Mouse (Mus musculus) hindbrain, embryonic 12.5 days (tissue): ENCODE measurements around the gene Dclk2. TPM values are rescaled to one million over a fixed set of nuclear protein-coding genes. Genes with fewer than 3 reads are reported as not detected.

Experiments
- ATAC-seq: fragments of 200-750 bp; cut with Nextera tagmentation; 2 replicates; pipeline ENCODE4 v1.8.0; 2017; ENCODE audit warnings: moderate TSS enrichment; ENCODE audit not compliant: low FRiP score
- H3K27ac ChIP-seq: fragments of 300-500 bp; sonication (generic); 2 replicates; pipeline ENCODE4 v1.5.1; 2016; ENCODE audit warnings: mild to moderate bottlenecking
- H3K27me3 ChIP-seq: fragments of 300-500 bp; sonication (generic); 2 replicates; pipeline ENCODE4 v1.6.1; 2016; ENCODE audit warnings: mild to moderate bottlenecking
- H3K36me3 ChIP-seq: fragments of 300-500 bp; sonication (generic); 2 replicates; pipeline ENCODE4 v1.6.1; 2016; ENCODE audit warnings: mild to moderate bottlenecking
- H3K4me1 ChIP-seq: fragments of 300-500 bp; sonication (generic); 2 replicates; pipeline ENCODE4 v1.6.1; 2016
- H3K4me2 ChIP-seq: fragments of 300-500 bp; sonication (generic); replicated peaks from 2 replicates; pipeline ENCODE4 v1.6.1; 2016; ENCODE audit warnings: mild to moderate bottlenecking
- H3K4me3 ChIP-seq: fragments of 300-500 bp; sonication (generic); 2 replicates; pipeline ENCODE4 v1.5.1; 2016; ENCODE audit warnings: mild to moderate bottlenecking
- H3K9ac ChIP-seq: fragments of 300-500 bp; sonication (generic); 2 replicates; pipeline ENCODE4 v1.6.1; 2016; ENCODE audit warnings: mild to moderate bottlenecking, moderate library complexity
- H3K9me3 ChIP-seq: fragments of 300-500 bp; sonication (generic); replicated peaks from 2 replicates; pipeline ENCODE4 v1.6.1; 2016; ENCODE audit warnings: mild to moderate bottlenecking
- WGBS: fragments of 180-500 bp; shearing (Covaris S2); methylation state at CpG from one replicate; pipeline ENCODE4 v1.1.7; 2016; 5-methylcytosine and 5-hydroxymethylcytosine counted together
- polyA plus RNA-seq: library from polyadenylated mRNA; unstranded; fragments of >200 nt; fragmentation: Nextera tagmentation; extraction: Ambion mirVana; gene quantifications from 2 replicates; pipeline ENCODE4 v1.2.1, GENCODE M21; 2016

Dclk2 gene
- polyA plus RNA-seq, 1 experiment from 2014 or later = 74.8 TPM

- H3K9me3 ChIP-seq = no peaks in the 10 kb centered on the region
- H3K4me3 ChIP-seq = no peak overlapping the region
- 0 out of 2 replicates have a peak, but pooled peaks cover 4% of the 10 kb centered on the region for H3K36me3 ChIP-seq
- 88% methylated on average over 2 of the region's 2 CpGs for WGBS
- no peak overlapping the region for H3K27ac ChIP-seq
- no peaks in the 10 kb centered on the region for H3K27me3 ChIP-seq
- peaks cover 4% of the 10 kb centered on the region; the same call in 1 of the 2 replicates for H3K4me1 ChIP-seq
- no peak overlapping the region for H3K9ac ChIP-seq
- ATAC-seq = no peak
- no peak overlapping the region for H3K4me2 ChIP-seq
These were observed 36.2 kb downstream of the Dclk2 start for GRCm38 (mm10) chr3:86884481-86884880.

DNA sequence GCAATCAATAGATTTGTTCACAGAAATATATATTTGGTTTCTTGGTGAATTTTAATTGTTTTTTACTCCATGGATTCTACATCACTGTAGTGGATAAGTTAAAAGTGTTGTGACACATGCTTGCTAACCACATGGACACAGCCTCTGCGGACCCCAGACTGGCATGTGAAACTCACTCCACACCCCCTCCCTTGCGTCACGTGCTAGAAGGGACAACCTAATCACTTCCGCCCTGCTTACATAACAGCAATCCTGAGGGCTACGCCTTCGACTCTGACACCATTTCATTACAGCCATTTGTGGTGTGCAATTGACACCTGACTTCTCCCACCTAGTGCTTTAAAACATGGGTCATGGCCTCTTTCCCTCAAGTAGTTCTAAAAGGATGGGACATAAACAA is 36.7 kb downstream of the Dclk2 start:
- no peak overlapping the region for H3K4me2 ChIP-seq
- H3K27me3 ChIP-seq = no peaks in the 10 kb centered on the region
- WGBS = 90% methylated on average over 6 of the region's 6 CpGs
- H3K4me1 ChIP-seq = peaks cover 4% of the 10 kb centered on the region; the same call in 1 of the 2 replicates
- H3K4me3 ChIP-seq = no peak overlapping the region
- no peak overlapping the region for H3K27ac ChIP-seq
- no peak overlapping the region for H3K9ac ChIP-seq
- H3K9me3 ChIP-seq = no peaks in the 10 kb centered on the region
- ATAC-seq = no peak
- H3K36me3 ChIP-seq = 0 out of 2 replicates have a peak, but pooled peaks cover 4% of the 10 kb centered on the region

DNA sequence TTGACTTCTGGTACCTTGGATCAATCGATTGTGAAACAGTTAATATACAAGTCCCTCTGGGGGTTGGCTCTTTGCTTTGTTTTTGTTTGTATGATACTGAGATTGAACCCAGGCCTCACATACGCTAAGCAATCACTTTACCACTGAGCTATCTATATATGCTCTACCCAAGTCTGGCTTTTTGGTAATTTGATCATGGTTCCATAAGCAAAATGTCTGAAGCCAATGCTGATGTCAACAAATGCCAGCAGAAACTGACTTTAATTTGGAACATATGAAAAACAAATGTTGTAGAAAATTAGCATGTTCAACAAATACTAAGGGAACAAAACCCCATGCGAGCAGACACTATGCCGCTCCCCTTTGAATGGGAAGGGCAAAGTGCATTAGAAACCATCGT is 44.7 kb downstream of the Dclk2 start:
- Histone ChIP-seq H3K9me3 (no peaks in the 10 kb centered on the region), H3K27me3 (no peaks in the 10 kb centered on the region), H3K36me3 (no peaks in the 10 kb centered on the region), H3K9ac (no peak overlapping the region), H3K4me2 (no peak overlapping the region), H3K4me1 (peaks cover 15% of the 10 kb centered on the region; the same call in 1 of the 2 replicates), H3K27ac (no peak overlapping the region), H3K4me3 (no peak overlapping the region)
- ATAC-seq = no peak
- 60% methylated on average over 5 of the region's 5 CpGs for WGBS

DNA sequence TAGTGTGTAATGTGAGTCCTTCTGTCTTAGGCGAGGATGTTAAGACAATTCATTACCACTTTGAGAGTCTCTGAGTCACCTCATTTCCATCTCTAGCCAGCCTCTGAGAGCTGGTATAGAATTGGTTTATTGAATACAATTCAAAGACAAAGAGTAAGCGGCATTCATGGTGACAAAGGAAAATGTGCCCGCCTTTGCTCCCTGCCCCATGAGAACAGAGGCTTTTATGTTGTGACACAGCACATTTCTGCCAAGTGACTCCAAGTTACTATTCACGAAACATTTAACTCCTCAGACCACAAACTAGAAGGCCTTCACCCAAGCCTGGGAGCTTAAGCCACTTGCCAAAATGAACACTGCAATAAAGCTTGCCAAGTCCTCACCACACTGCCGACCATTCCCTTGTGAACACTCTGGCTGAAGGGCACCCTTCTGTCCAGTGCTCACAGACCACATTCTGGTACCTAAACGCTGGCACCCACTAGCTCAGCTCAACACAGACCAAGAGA is 47.5 kb downstream of the Dclk2 start:
- Histone ChIP-seq H3K4me2 (no peak overlapping the region), H3K27me3 (no peaks in the 10 kb centered on the region), H3K4me1 (peaks cover 15% of the 10 kb centered on the region; the same call in 1 of the 2 replicates), H3K9me3 (no peaks in the 10 kb centered on the region), H3K4me3 (no peak overlapping the region), H3K27ac (0 out of 2 replicates have a peak overlapping the region, but pooled peaks have one; percentile 35), H3K9ac (no peak overlapping the region), H3K36me3 (no peaks in the 10 kb centered on the region)
- peak; percentile 53; the same call in 1 of the 2 replicates for ATAC-seq
- 43% methylated on average over 6 of the region's 6 CpGs for WGBS

DNA sequence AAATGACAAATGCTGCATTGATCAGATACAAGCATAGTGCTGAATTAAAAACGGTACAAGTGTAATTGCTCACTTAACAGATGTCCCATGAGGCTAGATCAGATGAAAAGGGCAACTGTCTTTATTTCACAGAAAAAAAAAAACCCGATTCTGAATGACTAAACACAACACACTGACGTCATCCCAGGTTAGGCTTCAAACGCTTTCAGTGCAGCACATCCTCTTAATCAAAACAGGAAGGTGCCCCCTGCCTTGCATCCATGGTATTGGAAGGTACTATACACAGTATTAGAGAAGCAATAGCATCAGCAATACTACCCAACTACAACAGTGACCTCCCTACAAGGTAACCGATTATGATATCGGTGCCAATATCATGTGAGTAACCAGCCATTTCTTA is 49.7 kb downstream of the Dclk2 start:
- no peaks in the 10 kb centered on the region for H3K9me3 ChIP-seq
- H3K9ac ChIP-seq = no peak overlapping the region
- H3K27ac ChIP-seq = no peak overlapping the region
- no peaks in the 10 kb centered on the region for H3K36me3 ChIP-seq
- H3K4me3 ChIP-seq = no peak overlapping the region
- no peak overlapping the region for H3K4me2 ChIP-seq
- no peak for ATAC-seq
- WGBS = 69% methylated on average over 6 of the region's 6 CpGs
- H3K4me1 ChIP-seq = peaks cover 13% of the 10 kb centered on the region; the same call in 1 of the 2 replicates
- H3K27me3 ChIP-seq = no peaks in the 10 kb centered on the region

DNA sequence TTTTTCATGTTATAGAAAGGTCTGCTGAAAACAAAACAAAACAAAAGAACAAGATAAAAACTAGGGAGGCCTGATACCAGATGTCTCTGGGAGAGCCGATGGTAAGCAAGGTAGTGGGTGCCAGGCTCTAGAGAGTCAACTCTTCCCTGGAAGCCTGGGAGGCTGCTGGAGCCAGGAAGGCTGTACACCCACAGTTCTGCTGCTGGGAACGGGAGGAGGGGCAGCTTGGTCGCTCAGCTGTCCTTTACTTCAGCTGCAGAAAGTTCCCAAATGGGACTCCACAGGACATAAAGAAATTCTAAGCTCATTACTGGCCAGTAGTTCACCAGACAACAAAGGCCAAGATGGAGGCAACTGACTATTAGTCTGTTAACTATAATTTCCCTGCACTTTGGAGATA is 50.2 kb downstream of the Dclk2 start:
- H3K27me3 ChIP-seq = no peaks in the 10 kb centered on the region
- H3K4me2 ChIP-seq = no peak overlapping the region
- no peak for ATAC-seq
- no peak overlapping the region for H3K4me3 ChIP-seq
- no peaks in the 10 kb centered on the region for H3K9me3 ChIP-seq
- 47% methylated on average over 3 of the region's 3 CpGs for WGBS
- no peak overlapping the region for H3K9ac ChIP-seq
- H3K36me3 ChIP-seq = no peaks in the 10 kb centered on the region
- no peak overlapping the region for H3K27ac ChIP-seq
- peaks cover 13% of the 10 kb centered on the region; the same call in 1 of the 2 replicates for H3K4me1 ChIP-seq

- WGBS = 96% methylated on average over 3 of the region's 3 CpGs
- H3K4me1 ChIP-seq = peaks cover 11% of the 10 kb centered on the region
- no peak overlapping the region for H3K27ac ChIP-seq
- H3K27me3 ChIP-seq = no peaks in the 10 kb centered on the region
- H3K9me3 ChIP-seq = no peaks in the 10 kb centered on the region
- H3K4me2 ChIP-seq = no peak overlapping the region
- H3K9ac ChIP-seq = no peak overlapping the region
- ATAC-seq = no peak
- H3K4me3 ChIP-seq = no peak overlapping the region
- H3K36me3 ChIP-seq = no peaks in the 10 kb centered on the region
These were observed 51.9 kb downstream of the Dclk2 start for GRCm38 (mm10) chr3:86868721-86869120.

- Histone ChIP-seq H3K4me3 (no peak overlapping the region), H3K9me3 (no peaks in the 10 kb centered on the region), H3K36me3 (no peaks in the 10 kb centered on the region), H3K4me2 (peak overlapping the region; percentile 30), H3K4me1 (peaks cover 46% of the 10 kb centered on the region), H3K27ac (peak overlapping the region; percentile 60), H3K27me3 (no peaks in the 10 kb centered on the region), H3K9ac (peak overlapping the region; percentile 3; the same call in 1 of the 2 replicates)
- peak; percentile 51 for ATAC-seq
- 17% methylated on average over 10 of the region's 10 CpGs for WGBS
These were observed 57.2 kb downstream of the Dclk2 start for GRCm38 (mm10) chr3:86863327-86864008.

DNA sequence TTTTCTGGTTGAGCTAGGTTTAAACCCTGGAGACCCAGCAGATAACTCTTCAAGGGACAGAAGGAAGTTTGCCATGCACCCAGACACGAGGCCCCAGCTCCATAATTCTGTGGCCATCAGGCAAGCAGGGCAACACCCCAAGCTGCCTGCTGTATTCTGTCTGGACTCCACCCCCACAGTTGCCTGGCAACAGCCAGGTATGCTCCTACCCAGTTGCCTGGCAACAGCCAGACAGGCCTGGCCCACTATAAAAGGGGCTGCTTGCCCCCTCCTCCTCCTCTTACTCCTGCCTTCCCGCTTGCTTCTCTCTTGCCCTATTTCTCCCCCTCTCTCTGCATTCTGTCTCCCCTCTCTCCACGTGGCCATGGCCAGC is 57.7 kb downstream of the Dclk2 start:
- H3K9ac ChIP-seq = peak overlapping the region; percentile 18; the same call in 1 of the 2 replicates
- peaks cover 51% of the 10 kb centered on the region for H3K4me1 ChIP-seq
- peak; percentile 92 for ATAC-seq
- 9% methylated on average over 3 of the region's 3 CpGs for WGBS
- peak overlapping the region; percentile 60 for H3K27ac ChIP-seq
- H3K4me2 ChIP-seq = peak overlapping the region; percentile 30
- no peaks in the 10 kb centered on the region for H3K36me3 ChIP-seq
- no peaks in the 10 kb centered on the region for H3K9me3 ChIP-seq
- no peaks in the 10 kb centered on the region for H3K27me3 ChIP-seq
- H3K4me3 ChIP-seq = no peak overlapping the region

DNA sequence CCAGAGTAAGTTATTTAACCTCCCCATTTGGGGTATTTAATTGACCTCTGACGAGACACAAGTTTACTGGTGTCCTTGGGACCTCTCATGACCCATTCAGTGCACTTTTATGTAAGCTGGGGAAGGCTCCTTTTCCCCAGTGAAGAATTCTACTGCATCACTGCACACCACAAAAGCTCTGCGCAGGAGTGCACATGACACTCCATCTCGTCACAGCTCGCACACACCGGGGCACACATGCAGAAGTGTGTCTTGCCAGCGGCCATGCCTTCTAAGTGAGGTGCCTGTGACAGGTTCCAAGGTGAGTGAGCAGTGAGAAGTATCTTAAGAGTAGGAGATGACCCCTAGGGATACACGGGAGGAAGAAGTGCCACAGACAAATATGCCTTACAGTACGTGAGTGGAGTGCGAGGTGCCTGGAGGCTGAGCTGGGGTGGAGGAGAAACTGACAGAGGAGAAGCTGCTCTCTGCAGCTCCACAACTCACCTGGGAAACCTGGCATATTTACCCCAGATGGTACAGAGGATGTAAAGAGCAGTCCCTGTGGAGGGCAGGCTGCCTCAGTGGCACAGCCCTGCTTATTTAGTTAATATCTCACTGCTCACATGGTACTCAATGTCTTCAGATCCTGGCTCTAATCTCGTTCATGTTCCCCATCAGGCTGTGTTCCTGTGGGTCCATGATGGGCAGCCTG is 58.3 kb downstream of the Dclk2 start:
- peaks cover 56% of the 10 kb centered on the region for H3K4me1 ChIP-seq
- no peaks in the 10 kb centered on the region for H3K27me3 ChIP-seq
- H3K4me2 ChIP-seq = peak overlapping the region; percentile 30
- H3K9me3 ChIP-seq = no peaks in the 10 kb centered on the region
- no peak overlapping the region for H3K4me3 ChIP-seq
- peak overlapping the region; percentile 60 for H3K27ac ChIP-seq
- 0 out of 2 replicates have a peak overlapping the region, but pooled peaks have one; percentile 18 for H3K9ac ChIP-seq
- WGBS = 57% methylated on average over 10 of the region's 10 CpGs
- H3K36me3 ChIP-seq = no peaks in the 10 kb centered on the region
- ATAC-seq = peak; percentile 33

DNA sequence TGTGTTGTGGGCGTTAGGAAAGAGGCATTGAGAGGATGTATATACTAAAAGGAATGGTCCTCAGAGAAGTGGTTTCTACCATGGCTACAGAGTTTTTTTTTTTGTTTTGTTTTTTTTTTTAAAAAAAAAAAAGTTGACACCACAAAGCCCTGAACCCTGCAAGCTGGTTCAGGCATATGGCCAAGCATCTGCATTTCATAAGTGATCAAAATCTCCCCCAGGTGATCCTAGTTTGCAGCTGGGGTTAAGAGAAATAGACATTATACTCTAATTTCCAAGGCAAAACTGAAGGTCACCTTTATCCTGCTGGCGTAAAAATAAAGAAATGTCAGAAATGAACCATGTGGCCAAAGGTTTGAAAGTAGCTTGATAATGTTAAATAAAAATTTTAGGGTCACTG is 60.9 kb downstream of the Dclk2 start:
- Histone ChIP-seq H3K9ac (no peak overlapping the region), H3K27ac (no peak overlapping the region), H3K4me2 (no peak overlapping the region), H3K4me3 (no peak overlapping the region), H3K4me1 (peaks cover 57% of the 10 kb centered on the region), H3K27me3 (no peaks in the 10 kb centered on the region), H3K36me3 (no peaks in the 10 kb centered on the region), H3K9me3 (no peaks in the 10 kb centered on the region)
- 74% methylated on average over 2 of the region's 2 CpGs for WGBS
- ATAC-seq = no peak

DNA sequence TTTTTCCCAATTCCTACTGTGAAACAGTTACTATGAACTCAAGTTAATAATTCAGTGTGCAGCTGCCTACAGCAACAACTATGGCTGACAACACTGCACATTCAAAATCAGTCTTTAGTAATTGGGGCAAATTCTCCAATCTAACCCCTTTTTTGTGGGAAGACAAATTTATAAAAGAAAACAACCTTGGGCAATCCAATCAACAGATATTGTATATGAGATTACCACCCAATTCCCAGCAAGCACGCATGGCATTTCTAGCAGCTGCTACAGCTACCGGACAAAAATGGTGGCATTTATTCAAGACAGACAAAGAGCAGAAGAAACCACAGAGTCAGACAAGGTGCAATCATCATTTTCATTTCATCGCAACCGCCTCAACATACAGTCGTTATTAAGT is 62.0 kb downstream of the Dclk2 start:
- 85% methylated on average over 5 of the region's 5 CpGs for WGBS
- H3K9me3 ChIP-seq = no peaks in the 10 kb centered on the region
- no peak overlapping the region for H3K9ac ChIP-seq
- no peaks in the 10 kb centered on the region for H3K36me3 ChIP-seq
- H3K27me3 ChIP-seq = no peaks in the 10 kb centered on the region
- no peak overlapping the region for H3K4me2 ChIP-seq
- ATAC-seq = no peak
- no peak overlapping the region for H3K4me3 ChIP-seq
- H3K27ac ChIP-seq = no peak overlapping the region
- peaks cover 64% of the 10 kb centered on the region for H3K4me1 ChIP-seq
